Mouse (Mus musculus) mammary gland, adult 2 months (tissue): ENCODE measurements around the gene Defb30. TPM values are rescaled to one million over a fixed set of nuclear protein-coding genes. Genes with fewer than 3 reads are reported as not detected.

Source experiments
- polyA plus RNA-seq: library from polyadenylated mRNA; depleted of rRNA; stranded (reverse); fragments of >200 nt; gene quantifications from 2 replicates; pipeline ENCODE4 v1.2.3, GENCODE M21; 2012; ENCODE audit warnings: low replicate concordance; rRNA removed

Gene Defb30
- 0.20 TPM in 1 of 2 replicates, not detected in the other for polyA plus RNA-seq

DNA sequence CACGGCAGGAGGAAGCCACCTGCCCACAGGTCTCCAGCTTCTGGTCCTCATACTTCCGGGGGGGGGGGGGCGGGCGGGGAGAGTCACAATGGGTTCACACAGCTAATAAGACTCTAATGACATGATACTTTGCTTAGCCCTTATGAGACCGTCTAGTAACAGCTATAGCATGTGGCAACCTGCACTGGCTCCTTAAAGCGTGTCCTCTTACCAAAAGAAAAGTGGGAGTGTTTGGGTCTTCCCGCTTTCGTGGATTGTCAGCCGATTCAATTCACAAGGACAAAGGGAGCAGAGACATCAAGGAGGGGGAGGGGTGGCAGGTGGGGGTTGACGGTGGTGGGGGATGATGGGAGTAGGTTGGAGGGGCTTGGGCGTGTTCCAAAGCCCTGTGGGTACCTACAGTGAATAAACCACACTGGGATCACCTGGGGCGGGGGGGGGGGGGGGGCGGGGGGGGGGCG, at the start of gene Defb30:
Gene Defb30 (minus strand): TSS at position 51 of the 461 bp plus-strand sequence.

GRCm38 (mm10) chr14:63046691-63047090, 3.1 kb downstream of the Defb30 start, which contains the start of gene Defb42:
Defb42 (plus strand) TSS chr14:63046991.

DNA sequence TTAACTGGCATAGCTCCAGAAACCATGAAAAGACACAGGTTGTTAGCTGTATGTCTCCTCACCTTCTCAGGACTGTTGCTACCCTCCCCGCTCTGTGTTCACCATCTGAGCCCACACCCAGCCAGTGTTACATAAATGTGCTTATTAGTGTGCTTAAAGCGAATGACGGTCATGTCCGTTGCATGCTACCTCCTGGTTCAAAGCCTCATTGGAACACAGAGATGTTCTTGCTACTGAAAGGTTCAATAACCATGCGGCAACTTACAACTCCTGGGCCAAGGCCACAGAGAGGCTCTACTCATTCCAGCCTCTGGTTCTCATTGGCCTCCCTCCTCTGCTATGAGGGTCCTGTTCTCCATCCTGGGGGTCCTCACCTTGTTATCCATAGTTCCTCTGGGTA, 38.3 kb downstream of the Defb30 start, which contains the start of gene Defb43:
Gene Defb43 (plus strand): TSS at position 301 of the 400 bp plus-strand sequence.

DNA sequence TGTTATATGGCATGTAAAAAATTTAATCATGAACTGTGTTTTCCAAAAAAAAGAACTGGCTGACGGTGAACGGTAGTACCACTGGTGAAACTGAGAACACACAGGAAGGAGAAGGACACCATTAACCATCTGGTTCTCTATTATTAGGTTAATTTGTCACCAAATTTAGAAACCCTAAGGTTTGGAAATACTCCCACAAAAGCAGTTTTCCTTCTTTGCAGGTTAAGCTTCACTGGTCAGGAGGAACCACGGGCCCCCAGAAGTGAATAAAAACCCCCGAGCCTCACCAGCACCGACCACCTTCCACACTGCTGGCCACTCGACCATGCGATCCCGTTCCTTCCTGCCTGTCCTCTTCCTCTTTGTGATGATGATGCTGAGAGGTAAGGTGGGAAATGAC, 52.0 kb downstream of the Defb30 start, which contains the start of gene Defb47:
Gene Defb47 (plus strand): TSS at position 301 of the 400 bp plus-strand sequence.

DNA sequence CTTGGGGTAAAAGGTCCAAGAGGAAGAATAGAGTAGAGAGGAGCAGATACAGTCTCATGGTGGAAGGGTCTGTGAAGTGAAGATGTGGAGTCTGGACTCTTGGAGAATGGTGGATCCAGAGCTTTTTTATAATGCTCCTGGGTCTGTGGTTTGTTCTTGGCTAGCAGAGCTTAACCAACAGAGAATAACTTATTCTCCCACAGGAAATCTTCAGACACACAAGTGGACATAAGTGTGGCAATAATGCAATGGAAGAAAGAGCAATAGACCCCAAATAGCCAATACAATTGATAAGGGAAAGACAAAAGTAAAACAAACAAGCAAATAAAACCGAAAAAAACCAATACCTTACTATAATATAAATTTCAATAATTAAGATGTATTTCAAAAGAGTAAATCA, 65.3 kb downstream of the Defb30 start, which contains the start of gene Defb48:
Gene Defb48 (minus strand): TSS at position 101 of the 400 bp plus-strand sequence.

Other genes starting within 250 kb of the Defb30 start
- gene Wdfy2, start 212.3 kb downstream of the Defb30 start, polyA plus RNA-seq: 8.0 and 13.1 TPM in 2 replicates
- gene Defb48, start 65.5 kb downstream of the Defb30 start, polyA plus RNA-seq: not detected in 2 replicates
- gene Defb47, start 51.9 kb downstream of the Defb30 start, polyA plus RNA-seq: not detected in 2 replicates
- not detected in 2 replicates for gene Defb43, start 38.2 kb downstream of the Defb30 start, polyA plus RNA-seq
- gene Defb42, start 3.0 kb downstream of the Defb30 start, polyA plus RNA-seq: 0.70 TPM in 1 of 2 replicates, not detected in the other